In the genomic region with DNA sequence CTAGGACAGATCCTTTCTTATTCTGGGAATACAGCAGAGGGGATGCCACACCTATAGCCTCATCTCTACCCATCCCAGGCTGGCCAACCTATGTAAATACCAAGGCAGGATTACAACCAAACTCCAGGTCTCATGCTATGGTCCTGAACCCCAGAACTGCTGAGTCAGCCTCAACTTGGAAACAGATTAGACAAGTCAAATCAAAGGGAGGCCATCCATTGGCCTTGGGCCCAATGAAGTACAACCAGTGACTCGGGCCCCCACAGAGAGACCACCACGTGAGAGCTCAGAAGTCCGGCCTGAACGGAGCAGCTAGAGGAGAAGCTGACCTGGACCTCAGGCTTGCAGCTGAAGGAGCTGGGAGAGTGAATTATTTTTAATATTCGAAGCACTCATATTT, we compare ENCODE assay signal across 29 mouse cellular contexts. TPM values are rescaled to one million over a fixed set of nuclear protein-coding genes. Genes with fewer than 3 reads are reported as not detected.
DNase-seq lines count a peak whose midpoint lies in the region; ATAC-seq and TF ChIP-seq lines count a peak whose summit lies in the region.
"Had no signal": no experiment of that assay in that cellular context is flagged by ENCODE, and none has a peak within 500 bp of the region (broad histone marks: within the 10 kb centered on the region; RNA-seq: fewer than 3 reads in every experiment).

No protein-coding gene starts in this region.

- ATAC-seq in midbrain, embryonic 11.5 days (ENCODE audit: low FRiP score), result no peak
- no peak for ATAC-seq in midbrain, postnatal 0 days (ENCODE audit: low FRiP score)
- ATAC-seq in intestine, embryonic 15.5 days, result no peak
- ATAC-seq: forebrain, embryonic 14.5 days; forebrain, postnatal 0 days; Patski had no signal

- no peak overlapping the region for H3K9ac ChIP-seq in midbrain, embryonic 11.5 days (ENCODE audit: low read length)
- no peak overlapping the region for H3K9ac ChIP-seq in midbrain, postnatal 0 days (replicated peaks; ENCODE audit: low read length, poor library complexity, severe bottlenecking)
- no peak overlapping the region for H3K9ac ChIP-seq in intestine, embryonic 15.5 days
- H3K9ac ChIP-seq: forebrain, postnatal 0 days; heart, embryonic 13.5 days; hindbrain, embryonic 15.5 days had no signal

- no peaks in the 10 kb centered on the region for H3K36me3 ChIP-seq in midbrain, embryonic 11.5 days (ENCODE audit: control insufficient read depth, insufficient read depth, low read length)
- peaks cover 43% of the 10 kb centered on the region for H3K36me3 ChIP-seq in midbrain, postnatal 0 days (ENCODE audit: insufficient read depth, low read length)
- H3K36me3 ChIP-seq in intestine, embryonic 15.5 days, result no peaks in the 10 kb centered on the region
- H3K36me3 ChIP-seq in small intestine, adult 2 months (ENCODE audit: control insufficient read depth, insufficient read depth, low read length), result peaks cover 38% of the 10 kb centered on the region
- no peaks in the 10 kb centered on the region for H3K36me3 ChIP-seq in forebrain, embryonic 10.5 days (replicated peaks)
- H3K36me3 ChIP-seq: heart, embryonic 10.5 days; heart, embryonic 13.5 days had no signal

- 81% methylated on average over 5 of the region's 5 CpGs for WGBS in midbrain, embryonic 11.5 days
- WGBS in midbrain, postnatal 0 days, result 79% methylated on average over 5 of the region's 5 CpGs
- 90% methylated on average over 5 of the region's 5 CpGs for WGBS in intestine, embryonic 15.5 days
- 73% methylated on average over 5 of the region's 5 CpGs for WGBS in small intestine, adult 2 months
- 90% methylated on average over 5 of the region's 5 CpGs for WGBS in forebrain, embryonic 10.5 days

- H3K9me3 ChIP-seq in midbrain, embryonic 11.5 days (ENCODE audit: control insufficient read depth, low read length), result no peaks in the 10 kb centered on the region
- no peaks in the 10 kb centered on the region for H3K9me3 ChIP-seq in midbrain, postnatal 0 days (ENCODE audit: low read length)
- H3K9me3 ChIP-seq in intestine, embryonic 15.5 days, result no peaks in the 10 kb centered on the region
- no peaks in the 10 kb centered on the region for H3K9me3 ChIP-seq in forebrain, embryonic 10.5 days
- H3K9me3 ChIP-seq: heart, embryonic 10.5 days; heart, embryonic 13.5 days; hindbrain, embryonic 15.5 days had no signal

- H3K27me3 ChIP-seq in midbrain, embryonic 11.5 days (ENCODE audit: control insufficient read depth, insufficient read depth, low read length), result no peaks in the 10 kb centered on the region
- H3K27me3 ChIP-seq in midbrain, postnatal 0 days (ENCODE audit: insufficient read depth, low read length), result no peaks in the 10 kb centered on the region
- H3K27me3 ChIP-seq in intestine, embryonic 15.5 days (replicated peaks), result no peaks in the 10 kb centered on the region
- no peaks in the 10 kb centered on the region for H3K27me3 ChIP-seq in small intestine, adult 2 months (ENCODE audit: control insufficient read depth, insufficient read depth, low read length)
- H3K27me3 ChIP-seq in forebrain, embryonic 10.5 days (ENCODE audit: poor library complexity, severe bottlenecking), result no peaks in the 10 kb centered on the region
- H3K27me3 ChIP-seq: hindbrain, embryonic 15.5 days; Patski had no signal

- no peaks in the 10 kb centered on the region for H3K4me1 ChIP-seq in midbrain, embryonic 11.5 days (ENCODE audit: control insufficient read depth, insufficient read depth, low read length)
- no peaks in the 10 kb centered on the region for H3K4me1 ChIP-seq in midbrain, postnatal 0 days (ENCODE audit: insufficient read depth, low read length)
- H3K4me1 ChIP-seq in intestine, embryonic 15.5 days (replicated peaks), result peaks cover 22% of the 10 kb centered on the region
- H3K4me1 ChIP-seq in small intestine, adult 2 months (ENCODE audit: control insufficient read depth, insufficient read depth, insufficient read length, low read length), result peaks cover 49% of the 10 kb centered on the region
- H3K4me1 ChIP-seq in forebrain, embryonic 10.5 days, result peaks cover 6% of the 10 kb centered on the region; the same call in 1 of the 2 replicates
- H3K4me1 ChIP-seq: heart, embryonic 13.5 days; hindbrain, embryonic 15.5 days had no signal

- peak; percentile 65 for DNase-seq in midbrain, embryonic 11.5 days (ENCODE audit: low spot score, missing footprints)
- DNase-seq in midbrain, postnatal 0 days (ENCODE audit: low spot score), result no peak
- no peak for DNase-seq in frontal cortex, postnatal 10 days (ENCODE audit: low spot score in 2 of 2)
- DNase-seq in forebrain, embryonic 10.5 days (ENCODE audit: extremely low spot score, low spot score), result no peak
- DNase-seq: adrenal gland, postnatal 10 days; adrenal gland, postnatal 36 days; B cell, adult 2 months; cerebellum, adult 18-20 months; cerebellum, adult 9-10 months; cerebellum, postnatal 14 days; forebrain, postnatal 0 days; gastrocnemius, postnatal 25 days; heart, adult 18-20 months; heart, postnatal 14 days; heart, postnatal 4 days had no signal

- H3K27ac ChIP-seq in midbrain, embryonic 11.5 days (ENCODE audit: low read depth, low read length), result no peak overlapping the region
- H3K27ac ChIP-seq in midbrain, postnatal 0 days (ENCODE audit: low read depth, low read length), result no peak overlapping the region
- H3K27ac ChIP-seq in intestine, embryonic 15.5 days, result 0 out of 2 replicates have a peak overlapping the region, but pooled peaks have one; percentile 27
- H3K27ac ChIP-seq in small intestine, adult 2 months (ENCODE audit: insufficient read depth, low read depth, low read length), result peak overlapping the region; percentile 92
- H3K27ac ChIP-seq in forebrain, embryonic 10.5 days, result no peak overlapping the region
- H3K27ac ChIP-seq: heart, embryonic 10.5 days; heart, embryonic 13.5 days; hindbrain, embryonic 15.5 days had no signal

- H3K4me3 ChIP-seq in midbrain, embryonic 11.5 days (ENCODE audit: low read depth, low read length), result no peak overlapping the region
- H3K4me3 ChIP-seq in midbrain, postnatal 0 days (ENCODE audit: low read depth, low read length), result no peak overlapping the region
- H3K4me3 ChIP-seq in intestine, embryonic 15.5 days (replicated peaks), result no peak overlapping the region
- no peak overlapping the region for H3K4me3 ChIP-seq in small intestine, adult 2 months (ENCODE audit: low read depth, low read length)
- H3K4me3 ChIP-seq in forebrain, embryonic 10.5 days, result no peak overlapping the region
- H3K4me3 ChIP-seq: heart, embryonic 10.5 days; heart, embryonic 13.5 days; hindbrain, embryonic 15.5 days had no signal

- H3K4me2 ChIP-seq in midbrain, embryonic 11.5 days, result no peak overlapping the region
- no peak overlapping the region for H3K4me2 ChIP-seq in midbrain, postnatal 0 days (ENCODE audit: low read depth, low read length, poor library complexity, severe bottlenecking)
- H3K4me2 ChIP-seq in intestine, embryonic 15.5 days (replicated peaks), result no peak overlapping the region
- H3K4me2 ChIP-seq: heart, embryonic 13.5 days; hindbrain, embryonic 15.5 days had no signal

- TF ChIP-seq CTCF in midbrain, postnatal 0 days (IDR thresholded peaks at IDR 0.05), result no peak
- TF ChIP-seq CTCF in small intestine, adult 2 months (IDR thresholded peaks at IDR 0.05; ENCODE audit: extremely low read depth, insufficient read length, insufficient replicate concordance, low read depth, low read length), result no peak

- TF ChIP-seq POLR2A in small intestine, adult 2 months (IDR thresholded peaks at IDR 0.05; ENCODE audit: low read depth, low read length), result no peak

RNA-seq across cellular contexts. Expression of a gene that starts 27.7 kb away (rescaled TPM):
- 2.4 TPM in 2 replicates for polyA plus RNA-seq in midbrain, embryonic 11.5 days (2014; fragmentation: Nextera tagmentation; extraction: Ambion mirVana)
- 234 and 253 TPM in 2 replicates for total RNA-seq in midbrain, postnatal 0 days (2014; rRNA removed)
- 141 and 152 TPM in 2 replicates for polyA plus RNA-seq in midbrain, postnatal 0 days (2015; fragmentation: Nextera tagmentation; extraction: Ambion mirVana)
- polyA plus RNA-seq in intestine, embryonic 15.5 days (2015; fragmentation: Nextera tagmentation; extraction: Ambion mirVana), result 20.1 and 20.5 TPM in 2 replicates
- polyA plus RNA-seq in small intestine, adult 2 months (2012; rRNA removed), result 57.8 and 234 TPM in 2 replicates
- 0.27 and 0.49 TPM in 2 replicates for polyA plus RNA-seq in forebrain, embryonic 10.5 days (2016; fragmentation: Nextera tagmentation; extraction: Ambion mirVana)

RNA-seq across cellular contexts. Expression of a gene that starts 45.6 kb away (rescaled TPM):
- polyA plus RNA-seq in midbrain, embryonic 11.5 days (2014; fragmentation: Nextera tagmentation; extraction: Ambion mirVana), result 118 and 123 TPM in 2 replicates
- total RNA-seq in midbrain, postnatal 0 days (2014; rRNA removed), result 48.5 and 48.9 TPM in 2 replicates
- polyA plus RNA-seq in midbrain, postnatal 0 days (2015; fragmentation: Nextera tagmentation; extraction: Ambion mirVana), result 135 and 142 TPM in 2 replicates
- polyA plus RNA-seq in intestine, embryonic 15.5 days (2015; fragmentation: Nextera tagmentation; extraction: Ambion mirVana), result 147 and 148 TPM in 2 replicates
- polyA plus RNA-seq in small intestine, adult 2 months (2012; rRNA removed), result 82.6 and 240 TPM in 2 replicates
- 187 and 188 TPM in 2 replicates for polyA plus RNA-seq in forebrain, embryonic 10.5 days (2016; fragmentation: Nextera tagmentation; extraction: Ambion mirVana)

RNA-seq across cellular contexts. Expression of a gene that starts 53.5 kb away (rescaled TPM):
- 124 and 133 TPM in 2 replicates for polyA plus RNA-seq in midbrain, embryonic 11.5 days (2014; fragmentation: Nextera tagmentation; extraction: Ambion mirVana)
- 95.5 and 98.5 TPM in 2 replicates for total RNA-seq in midbrain, postnatal 0 days (2014; rRNA removed)
- polyA plus RNA-seq in midbrain, postnatal 0 days (2015; fragmentation: Nextera tagmentation; extraction: Ambion mirVana), result 79.4 and 90.0 TPM in 2 replicates
- polyA plus RNA-seq in intestine, embryonic 15.5 days (2015; fragmentation: Nextera tagmentation; extraction: Ambion mirVana), result 162 and 168 TPM in 2 replicates
- 58.8 and 104 TPM in 2 replicates for polyA plus RNA-seq in small intestine, adult 2 months (2012; rRNA removed)
- polyA plus RNA-seq in forebrain, embryonic 10.5 days (2016; fragmentation: Nextera tagmentation; extraction: Ambion mirVana), result 119 and 120 TPM in 2 replicates

RNA-seq across cellular contexts. Expression of a gene that starts 54.7 kb away (rescaled TPM):
- polyA plus RNA-seq in midbrain, embryonic 11.5 days (2014; fragmentation: Nextera tagmentation; extraction: Ambion mirVana), result not detected in 2 replicates
- total RNA-seq in midbrain, postnatal 0 days (2014; rRNA removed), result not detected in 2 replicates
- not detected in 2 replicates for polyA plus RNA-seq in midbrain, postnatal 0 days (2015; fragmentation: Nextera tagmentation; extraction: Ambion mirVana)
- polyA plus RNA-seq in intestine, embryonic 15.5 days (2015; fragmentation: Nextera tagmentation; extraction: Ambion mirVana), result 23.5 and 25.8 TPM in 2 replicates
- polyA plus RNA-seq in small intestine, adult 2 months (2012; rRNA removed), result 0.32 and 2.0 TPM in 2 replicates
- not detected in 2 replicates for polyA plus RNA-seq in forebrain, embryonic 10.5 days (2016; fragmentation: Nextera tagmentation; extraction: Ambion mirVana)
- total RNA-seq: adrenal gland, adult 18-20 months; adrenal gland, postnatal 10 days; adrenal gland, postnatal 36 days; forebrain, postnatal 0 days; gastrocnemius, adult 8-10 months; gastrocnemius, postnatal 25 days; heart, adult 18-20 months; heart, postnatal 14 days; heart, postnatal 4 days had no signal
- polyA plus RNA-seq: forebrain, embryonic 11.5 days; forebrain, embryonic 14.5 days; forebrain, postnatal 0 days; frontal cortex, adult 2 months; gonadal fat pad, adult 2 months; heart, embryonic 10.5 days; heart, embryonic 13.5 days; heart, embryonic 16.5 days; hindbrain, embryonic 11.5 days; hindbrain, embryonic 15.5 days; Patski had no signal

Comparison
In these comparisons a context has a peak if more than half of its experiments do, and no peak if none do; other contexts are left out.
1. H3K27ac ChIP-seq: peak in intestine, embryonic 15.5 days (single experiment) and small intestine, adult 2 months (single experiment); none in midbrain, embryonic 11.5 days (single experiment), midbrain, postnatal 0 days (single experiment) and forebrain, embryonic 10.5 days (single experiment).